Comparison of ENCODE assay signal across 40 mouse cellular contexts in genomic region chr1:88282301-88282700, GRCm38 (mm10). TPM values are rescaled to one million over a fixed set of nuclear protein-coding genes. Genes with fewer than 3 reads are reported as not detected.
"Had no signal": no experiment of that assay in that cellular context is flagged by ENCODE, and none has a peak within 500 bp of the region (broad histone marks: within the 10 kb centered on the region; RNA-seq: fewer than 3 reads in every experiment).

No protein-coding gene starts in this region.

- H3K4me2 ChIP-seq: limb, embryonic 12.5 days; limb, embryonic 13.5 days; limb, embryonic 15.5 days; liver, embryonic 11.5 days; liver, embryonic 12.5 days; liver, embryonic 13.5 days; liver, embryonic 15.5 days; lung, embryonic 14.5 days; lung, embryonic 15.5 days; midbrain, embryonic 11.5 days; midbrain, embryonic 12.5 days; midbrain, embryonic 13.5 days; midbrain, embryonic 15.5 days had no signal

- H3K9ac ChIP-seq: limb, embryonic 12.5 days; limb, embryonic 13.5 days; limb, embryonic 15.5 days; liver, embryonic 12.5 days; liver, embryonic 13.5 days; liver, embryonic 14.5 days; liver, embryonic 15.5 days; liver, postnatal 0 days; lung, embryonic 14.5 days; lung, embryonic 15.5 days; midbrain, embryonic 12.5 days; midbrain, embryonic 13.5 days; midbrain, embryonic 15.5 days had no signal

- H3K4me3 ChIP-seq: left cerebral cortex, adult 2 months; limb, embryonic 10.5 days; limb, embryonic 12.5 days; limb, embryonic 13.5 days; limb, embryonic 15.5 days; liver, embryonic 12.5 days; liver, embryonic 13.5 days; liver, embryonic 15.5 days; lung, embryonic 15.5 days; megakaryocyte, embryonic 14.5 days; midbrain, embryonic 10.5 days; midbrain, embryonic 12.5 days; midbrain, embryonic 13.5 days; midbrain, embryonic 15.5 days; myocyte had no signal

- H3K4me1 ChIP-seq: limb, embryonic 10.5 days; midbrain, embryonic 10.5 days; midbrain, embryonic 12.5 days had no signal

- H3K27me3 ChIP-seq: limb, embryonic 12.5 days; limb, embryonic 13.5 days; limb, embryonic 15.5 days; liver, embryonic 12.5 days; liver, embryonic 13.5 days; liver, embryonic 15.5 days; lung, embryonic 15.5 days; midbrain, embryonic 12.5 days; midbrain, embryonic 13.5 days; midbrain, embryonic 15.5 days had no signal

- DNase-seq: left cerebral cortex, postnatal 4 days; liver; liver, embryonic 13.5 days; liver, postnatal 0 days; lung, adult 18-20 months; lung, adult 2 months; lung, embryonic 14.5 days; lung, postnatal 10 days; lung, postnatal 14 days; lung, postnatal 36 days; lung, postnatal 4 days; midbrain, embryonic 14.5 days had no signal

- H3K9me3 ChIP-seq: liver, embryonic 15.5 days had no signal

- H3K27ac ChIP-seq: left cerebral cortex, adult 2 months; limb, embryonic 10.5 days; limb, embryonic 12.5 days; limb, embryonic 13.5 days; limb, embryonic 15.5 days; liver, embryonic 12.5 days; liver, embryonic 13.5 days; liver, embryonic 14.5 days; liver, embryonic 15.5 days; lung, embryonic 15.5 days; macrophage; midbrain, embryonic 10.5 days; midbrain, embryonic 12.5 days; midbrain, embryonic 13.5 days; midbrain, embryonic 15.5 days had no signal

- H3K36me3 ChIP-seq: limb, embryonic 10.5 days; limb, embryonic 12.5 days; limb, embryonic 13.5 days; limb, embryonic 15.5 days; liver, embryonic 12.5 days; liver, embryonic 13.5 days; liver, embryonic 15.5 days; lung, embryonic 15.5 days; midbrain, embryonic 10.5 days; midbrain, embryonic 12.5 days; midbrain, embryonic 13.5 days; midbrain, embryonic 15.5 days had no signal

- ATAC-seq: liver, embryonic 12.5 days; liver, postnatal 0 days; lung, postnatal 0 days; midbrain, embryonic 13.5 days; midbrain, embryonic 15.5 days; midbrain, embryonic 16.5 days had no signal

RNA-seq across cellular contexts. Expression of gene Trpm8, which starts 4.8 kb away (rescaled TPM):
- total RNA-seq: megakaryocyte progenitor cell, adult 5-6 weeks; megakaryocyte, adult 5-6 weeks; megakaryocyte-erythroid progenitor cell, adult 5-6 weeks; monocyte, adult 5-6 weeks had no signal
- polyA plus RNA-seq: limb, embryonic 10.5 days; limb, embryonic 11.5 days; limb, embryonic 12.5 days; limb, embryonic 13.5 days; limb, embryonic 14.5 days; limb, embryonic 15.5 days; liver, embryonic 11.5 days; liver, embryonic 12.5 days; liver, embryonic 13.5 days; liver, embryonic 14.5 days; liver, embryonic 15.5 days; liver, embryonic 16.5 days; liver, postnatal 0 days; lung, adult 2 months; lung, embryonic 14.5 days; lung, postnatal 0 days; macrophage; midbrain, embryonic 10.5 days; midbrain, embryonic 11.5 days; midbrain, embryonic 12.5 days had no signal

RNA-seq across cellular contexts. Expression of gene Mroh2a, which starts 55.5 kb away (rescaled TPM):
- total RNA-seq: midbrain, postnatal 0 days had no signal
